Mouse (Mus musculus) layer of hippocampus, adult 18-20 months (tissue): ENCODE results near the gene Ces1d. TPM values are rescaled to one million over a fixed set of nuclear protein-coding genes. Genes with fewer than 3 reads are reported as not detected.

Experiments
- DNase-seq, 2 experiments: peaks; one replicate each; pipeline ENCODE4 v3.0.0; 2022; ENCODE audit warnings: low spot score in 2 of 2
- total RNA-seq, 2 experiments: library from RNA; stranded (reverse); gene quantifications; 2 replicates each; pipeline ENCODE4 v1.2.3; 2021

The Ces1d gene
- total RNA-seq, 2 experiments from 2014 or later, result 0.20 to 0.47 TPM

- DNase-seq, result no peak
Measured at GRCm38 (mm10) chr8:93147331-93147730, 50.3 kb downstream of the Ces1d start.

- DNase-seq, result peak; percentile 13 to 70
Measured at GRCm38 (mm10) chr8:93140696-93141095, 56.9 kb downstream of the Ces1d start.

- DNase-seq, result no peak
Measured at GRCm38 (mm10) chr8:93132196-93132595, 65.4 kb downstream of the Ces1d start.

- DNase-seq, result no peak
Measured at GRCm38 (mm10) chr8:93131233-93131980, 66.2 kb downstream of the Ces1d start, which contains the start of gene Ces1c. TSS of gene Ces1c (minus strand) at chr8:93131283.

GRCm38 (mm10) chr8:93126476-93126875 lies 71.2 kb downstream of the Ces1d start:
- peak; percentile 2 to 40 for DNase-seq

GRCm38 (mm10) chr8:93122005-93122404 lies 75.6 kb downstream of the Ces1d start:
- DNase-seq, result no peak

Other genes with a start within 250 kb of the Ces1d start
- gene Slc6a2, start 237.8 kb downstream of the Ces1d start, total RNA-seq, result under 1 TPM; 0.07 to 0.13 TPM
- gene Ces1a, start 149.6 kb downstream of the Ces1d start, total RNA-seq, result not detected
- gene Ces1b, start 117.8 kb downstream of the Ces1d start, total RNA-seq, result not detected
- gene Ces1c, start 66.6 kb downstream of the Ces1d start, total RNA-seq, result not detected
- gene Ces1e, start 31.8 kb upstream of the Ces1d start, total RNA-seq, result not detected
- gene Ces1f, start 81.9 kb upstream of the Ces1d start, total RNA-seq, result not detected
- not detected for gene Ces1g, start 139.5 kb upstream of the Ces1d start, total RNA-seq
- gene Ces1h, start 181.9 kb upstream of the Ces1d start, total RNA-seq, result not detected